Mouse (Mus musculus) kidney, postnatal 25 days (tissue): Measurements from ENCODE around the gene Mief1.

Experiments
- DNase-seq, 2 experiments: peaks; one replicate each; pipeline ENCODE4 v3.0.0; 2021; ENCODE audit warnings: mixed read lengths in 2 of 2

The Mief1 gene

GRCm38 (mm10) chr15:80263610-80264575 lies 30.1 kb downstream of the Mief1 start, which contains the start of gene Rps19bp1:
Gene Rps19bp1, minus strand, starts transcription at chr15:80264315.
- DNase-seq: peak; percentile 91 to 94

- DNase-seq: peak; percentile 88 to 93
These were observed 32.5 kb downstream of the Mief1 start for GRCm38 (mm10) chr15:80266281-80266680.

GRCm38 (mm10) chr15:80271858-80272396 lies 38.1 kb downstream of the Mief1 start:
- DNase-seq: no peak

- no peak for DNase-seq
These were observed 43.3 kb downstream of the Mief1 start for GRCm38 (mm10) chr15:80277107-80277506.

GRCm38 (mm10) chr15:80277625-80278024 lies 43.8 kb downstream of the Mief1 start:
- DNase-seq: peak; percentile 68 to 83

- DNase-seq: no peak
These were observed 44.4 kb downstream of the Mief1 start for GRCm38 (mm10) chr15:80278121-80278759.

- DNase-seq: no peak
These were observed 45.2 kb downstream of the Mief1 start for GRCm38 (mm10) chr15:80279053-80279452.

GRCm38 (mm10) chr15:80280646-80281045 lies 46.8 kb downstream of the Mief1 start:
- DNase-seq: peak in 1 of 2 experiments; percentile 57

- DNase-seq: no peak
These were observed 53.1 kb downstream of the Mief1 start, which contains the start of gene Cacna1i for GRCm38 (mm10) chr15:80286851-80287415. Gene Cacna1i, plus strand, starts transcription at chr15:80287238.

GRCm38 (mm10) chr15:80288036-80288435 lies 54.2 kb downstream of the Mief1 start:
- DNase-seq: no peak

- peak; percentile 77 to 80 for DNase-seq
These were observed 55.6 kb downstream of the Mief1 start for GRCm38 (mm10) chr15:80289436-80289835.

- DNase-seq: no peak
These were observed 63.3 kb downstream of the Mief1 start for GRCm38 (mm10) chr15:80297146-80297545.
